Mouse (Mus musculus): ENCODE data around the gene Cel. TPM values are rescaled to one million over a fixed set of nuclear protein-coding genes. Genes with fewer than 3 reads are reported as not detected.

Gene Cel
- polyA plus RNA-seq, 1 experiment from 2014 or later = not detected

GRCm38 (mm10) chr2:28533901-28534435 is 29.2 kb downstream of the Cel start:
- Histone ChIP-seq H3K9ac (peak overlapping the region; percentile 69), H3K27ac (peak overlapping the region; percentile 79), H3K4me1 (peaks cover 98% of the 10 kb centered on the region), H3K27me3 (no peaks in the 10 kb centered on the region), H3K9me3 (no peaks in the 10 kb centered on the region), H3K4me2 (peak overlapping the region; percentile 84), H3K4me3 (replicated peaks) (peak overlapping the region; percentile 58), H3K36me3 (replicated peaks) (no peaks in the 10 kb centered on the region)
- WGBS = 59% methylated on average over 7 of the region's 7 CpGs
- ATAC-seq (ENCODE audit: low FRiP score) = peak; percentile 7; the same call in 1 of the 2 replicates

GRCm38 (mm10) chr2:28532938-28533771 is 30.0 kb downstream of the Cel start:
- H3K27ac ChIP-seq = peak overlapping the region; percentile 79
- peak overlapping the region; percentile 84 for H3K4me2 ChIP-seq
- H3K4me1 ChIP-seq = peaks cover 96% of the 10 kb centered on the region
- 4% methylated on average over 49 of the region's 49 CpGs for WGBS
- peak overlapping the region; percentile 58 for H3K4me3 ChIP-seq (replicated peaks)
- H3K36me3 ChIP-seq (replicated peaks) = no peaks in the 10 kb centered on the region
- no peaks in the 10 kb centered on the region for H3K9me3 ChIP-seq
- H3K27me3 ChIP-seq = no peaks in the 10 kb centered on the region
- ATAC-seq (ENCODE audit: low FRiP score) = peak; percentile 91
- peak overlapping the region; percentile 69 for H3K9ac ChIP-seq

GRCm38 (mm10) chr2:28530311-28530710 is 32.9 kb downstream of the Cel start:
- Histone ChIP-seq H3K9ac (no peak overlapping the region; the same call in 1 of the 2 replicates), H3K4me2 (no peak overlapping the region), H3K4me1 (peaks cover 91% of the 10 kb centered on the region), H3K36me3 (replicated peaks) (no peaks in the 10 kb centered on the region), H3K4me3 (replicated peaks) (no peak overlapping the region), H3K27me3 (no peaks in the 10 kb centered on the region), H3K27ac (no peak overlapping the region), H3K9me3 (no peaks in the 10 kb centered on the region)
- 63% methylated on average over 7 of the region's 7 CpGs for WGBS
- no peak for ATAC-seq (ENCODE audit: low FRiP score)

- Histone ChIP-seq H3K27me3 (no peaks in the 10 kb centered on the region), H3K36me3 (replicated peaks) (no peaks in the 10 kb centered on the region), H3K4me2 (no peak overlapping the region), H3K4me1 (peaks cover 91% of the 10 kb centered on the region), H3K27ac (no peak overlapping the region), H3K9ac (no peak overlapping the region), H3K4me3 (replicated peaks) (no peak overlapping the region), H3K9me3 (no peaks in the 10 kb centered on the region)
- WGBS = 68% methylated on average over 4 of the region's 4 CpGs
- ATAC-seq (ENCODE audit: low FRiP score) = no peak
These were observed 33.3 kb downstream of the Cel start for GRCm38 (mm10) chr2:28529856-28530255.

GRCm38 (mm10) chr2:28528354-28528730 is 34.9 kb downstream of the Cel start:
- Histone ChIP-seq H3K4me3 (replicated peaks) (no peak overlapping the region), H3K9ac (0 out of 2 replicates have a peak overlapping the region, but pooled peaks have one; percentile 2), H3K4me2 (no peak overlapping the region), H3K27me3 (no peaks in the 10 kb centered on the region), H3K9me3 (no peaks in the 10 kb centered on the region), H3K4me1 (peaks cover 90% of the 10 kb centered on the region), H3K36me3 (replicated peaks) (no peaks in the 10 kb centered on the region), H3K27ac (no peak overlapping the region)
- 88% methylated on average over 7 of the region's 7 CpGs for WGBS
- no peak for ATAC-seq (ENCODE audit: low FRiP score)

GRCm38 (mm10) chr2:28527436-28528353 is 35.5 kb downstream of the Cel start:
- no peaks in the 10 kb centered on the region for H3K27me3 ChIP-seq
- peaks cover 85% of the 10 kb centered on the region for H3K4me1 ChIP-seq
- 87% methylated on average over 20 of the region's 20 CpGs for WGBS
- ATAC-seq (ENCODE audit: low FRiP score) = no peak
- H3K9ac ChIP-seq = no peak overlapping the region
- no peak overlapping the region for H3K27ac ChIP-seq
- H3K9me3 ChIP-seq = no peaks in the 10 kb centered on the region
- no peak overlapping the region for H3K4me3 ChIP-seq (replicated peaks)
- no peak overlapping the region for H3K4me2 ChIP-seq
- H3K36me3 ChIP-seq (replicated peaks) = no peaks in the 10 kb centered on the region

GRCm38 (mm10) chr2:28525943-28526876 is 37.0 kb downstream of the Cel start:
- no peaks in the 10 kb centered on the region for H3K9me3 ChIP-seq
- peak overlapping the region; percentile 30; the same call in 1 of the 2 replicates for H3K4me2 ChIP-seq
- peaks cover 76% of the 10 kb centered on the region for H3K4me1 ChIP-seq
- WGBS = 44% methylated on average over 12 of the region's 12 CpGs
- H3K36me3 ChIP-seq (replicated peaks) = no peaks in the 10 kb centered on the region
- no peak overlapping the region for H3K4me3 ChIP-seq (replicated peaks)
- no peaks in the 10 kb centered on the region for H3K27me3 ChIP-seq
- ATAC-seq (ENCODE audit: low FRiP score) = peak; percentile 32; the same call in 1 of the 2 replicates
- H3K27ac ChIP-seq = peak overlapping the region; percentile 89
- H3K9ac ChIP-seq = peak overlapping the region; percentile 45

GRCm38 (mm10) chr2:28525219-28525942 is 37.8 kb downstream of the Cel start:
- Histone ChIP-seq H3K9me3 (no peaks in the 10 kb centered on the region), H3K4me2 (peak overlapping the region; percentile 30), H3K36me3 (replicated peaks) (no peaks in the 10 kb centered on the region), H3K4me1 (peaks cover 70% of the 10 kb centered on the region), H3K27me3 (no peaks in the 10 kb centered on the region), H3K4me3 (replicated peaks) (no peak overlapping the region), H3K9ac (peak overlapping the region; percentile 45), H3K27ac (peak overlapping the region; percentile 89)
- peak; percentile 80 for ATAC-seq (ENCODE audit: low FRiP score)
- WGBS = 14% methylated on average over 11 of the region's 11 CpGs

- WGBS = 78% methylated on average over 10 of the region's 10 CpGs
- Histone ChIP-seq H3K4me2 (no peak overlapping the region), H3K36me3 (replicated peaks) (no peaks in the 10 kb centered on the region; the same call in 1 of the 2 replicates), H3K9ac (no peak overlapping the region), H3K27me3 (no peaks in the 10 kb centered on the region), H3K27ac (peak overlapping the region; percentile 89), H3K9me3 (no peaks in the 10 kb centered on the region), H3K4me3 (replicated peaks) (no peak overlapping the region), H3K4me1 (peaks cover 67% of the 10 kb centered on the region)
- ATAC-seq (ENCODE audit: low FRiP score) = no peak
These were observed 38.8 kb downstream of the Cel start for GRCm38 (mm10) chr2:28524406-28524805.

GRCm38 (mm10) chr2:28523643-28524117 is 39.5 kb downstream of the Cel start:
- Histone ChIP-seq H3K27me3 (no peaks in the 10 kb centered on the region), H3K27ac (peak overlapping the region; percentile 68), H3K4me3 (replicated peaks) (no peak overlapping the region), H3K4me1 (peaks cover 67% of the 10 kb centered on the region), H3K36me3 (replicated peaks) (no peaks in the 10 kb centered on the region; the same call in 1 of the 2 replicates), H3K4me2 (no peak overlapping the region), H3K9ac (no peak overlapping the region), H3K9me3 (no peaks in the 10 kb centered on the region)
- ATAC-seq (ENCODE audit: low FRiP score) = peak; percentile 75
- 15% methylated on average over 5 of the region's 5 CpGs for WGBS

GRCm38 (mm10) chr2:28522166-28522565 is 41.0 kb downstream of the Cel start:
- Histone ChIP-seq H3K9me3 (no peaks in the 10 kb centered on the region), H3K4me3 (replicated peaks) (no peak overlapping the region), H3K9ac (no peak overlapping the region), H3K27ac (no peak overlapping the region), H3K4me1 (peaks cover 69% of the 10 kb centered on the region), H3K4me2 (no peak overlapping the region), H3K36me3 (replicated peaks) (no peaks in the 10 kb centered on the region; the same call in 1 of the 2 replicates), H3K27me3 (no peaks in the 10 kb centered on the region)
- no peak for ATAC-seq (ENCODE audit: low FRiP score)
- WGBS = 88% methylated on average over 4 of the region's 4 CpGs

Data from forebrain, embryonic 12.5 days (tissue).